Mouse (Mus musculus) heart, postnatal 0 days (tissue): ENCODE measurements around the gene Lrrc15.

Source experiments
- CTCF ChIP-seq: IDR thresholded peaks from 2 replicates; pipeline ENCODE4 v1.5.1; 2016; ENCODE audit warnings: antibody characterized with exemption, control low read depth, low read depth
- EP300 ChIP-seq: IDR thresholded peaks from 2 replicates; pipeline ENCODE4 v1.6.1; 2016; ENCODE audit warnings: antibody characterized with exemption, low read depth

- no peak for TF ChIP-seq CTCF
- no peak for TF ChIP-seq EP300
These were observed 13.7 kb upstream of the Lrrc15 start for GRCm38 (mm10) chr16:30296601-30297275.
